Mouse (Mus musculus) ZHBTc4 (cell line): ENCODE measurements around the gene Agap3.

Source experiments
- DNase-seq: peaks from one replicate; pipeline ENCODE4 v3.0.0-alpha.2; 2011; ENCODE audit warnings: low read depth, low spot score

Gene Agap3

DNA sequence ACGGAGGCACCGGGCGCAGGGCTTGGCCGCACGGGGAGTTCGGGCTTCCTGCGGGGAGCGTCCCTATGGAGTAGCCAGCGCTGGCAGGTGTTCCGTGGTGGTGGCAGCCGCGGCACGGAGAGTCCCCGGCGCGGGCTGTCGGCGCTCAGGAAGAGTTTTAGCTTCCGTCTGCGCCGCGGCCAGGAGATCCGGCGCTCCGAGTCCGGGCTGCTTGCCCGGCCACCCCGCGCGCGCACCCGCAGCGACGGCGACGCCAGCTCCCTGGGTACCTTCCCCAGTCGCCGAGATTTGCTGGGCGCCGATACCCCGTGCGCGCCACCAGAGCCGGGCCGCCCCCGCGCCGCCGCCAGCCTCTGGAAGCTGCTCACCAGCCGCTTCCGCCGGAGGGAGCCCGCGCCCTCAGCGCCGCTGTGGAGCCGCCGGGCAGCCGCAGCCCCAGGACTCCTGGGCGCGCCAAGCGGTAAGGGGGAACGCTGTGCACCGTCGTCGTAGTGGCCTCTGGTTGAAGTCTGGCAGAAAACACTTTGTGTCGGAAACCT, 22.8 kb downstream of the Agap3 start:
- peak; percentile 70 for DNase-seq

DNA sequence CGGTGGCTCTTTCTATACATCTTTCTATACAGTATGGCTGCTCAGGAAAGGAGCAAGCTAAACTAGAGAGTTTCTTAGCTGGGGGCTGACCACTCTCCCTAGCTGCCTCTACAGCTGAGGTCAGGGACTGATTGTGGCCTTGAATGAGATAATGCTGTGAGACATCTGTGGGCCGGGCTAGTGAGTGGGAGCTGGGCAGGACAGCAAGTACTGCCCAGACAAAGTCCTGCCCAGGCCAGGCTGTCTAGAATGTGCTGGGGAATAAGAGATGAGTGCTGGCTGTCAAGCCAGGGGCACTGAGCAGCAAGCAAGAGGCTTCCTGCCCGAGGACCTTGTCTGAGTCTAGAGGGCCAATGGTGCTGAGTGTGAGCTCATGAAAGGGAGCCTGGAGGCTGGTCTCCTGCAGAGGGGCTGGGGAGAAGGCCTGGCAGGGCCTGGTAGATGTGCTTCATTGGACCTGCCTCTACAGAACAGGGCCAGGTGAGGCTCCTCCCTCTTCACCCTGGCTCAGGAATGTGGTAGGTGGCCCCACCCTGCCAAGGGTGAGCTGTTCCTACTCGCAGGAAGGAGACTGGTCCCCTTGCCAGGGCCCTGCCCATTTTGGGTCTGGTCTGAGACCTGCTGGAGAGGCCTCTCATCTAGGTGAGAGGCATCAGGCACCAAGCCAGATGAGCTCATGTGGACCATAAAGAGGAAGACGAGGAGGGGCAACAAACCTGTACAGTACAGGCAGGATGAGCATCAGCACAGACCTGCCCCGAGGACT, 23.7 kb downstream of the Agap3 start:
- DNase-seq = peak; percentile 33

DNA sequence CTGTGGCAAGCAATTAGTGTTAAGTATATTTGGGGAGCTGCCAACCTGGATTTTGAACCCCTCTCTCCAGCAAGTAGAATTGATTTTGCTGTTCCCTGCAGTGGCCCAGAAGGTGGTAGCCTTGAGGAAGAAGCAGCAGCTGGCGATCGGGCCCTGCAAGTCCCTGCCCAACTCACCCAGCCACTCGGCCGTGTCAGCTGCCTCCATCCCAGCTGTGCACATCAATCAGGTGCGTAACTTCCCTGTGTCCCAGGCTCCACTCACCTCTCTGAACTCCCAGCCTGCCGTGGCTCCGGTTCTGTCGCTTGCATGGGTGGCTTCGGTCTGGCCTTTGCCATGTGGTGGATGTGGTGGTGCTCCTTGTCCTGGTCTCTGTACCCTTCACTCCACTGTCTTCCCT, 25.9 kb downstream of the Agap3 start:
- no peak for DNase-seq

DNA sequence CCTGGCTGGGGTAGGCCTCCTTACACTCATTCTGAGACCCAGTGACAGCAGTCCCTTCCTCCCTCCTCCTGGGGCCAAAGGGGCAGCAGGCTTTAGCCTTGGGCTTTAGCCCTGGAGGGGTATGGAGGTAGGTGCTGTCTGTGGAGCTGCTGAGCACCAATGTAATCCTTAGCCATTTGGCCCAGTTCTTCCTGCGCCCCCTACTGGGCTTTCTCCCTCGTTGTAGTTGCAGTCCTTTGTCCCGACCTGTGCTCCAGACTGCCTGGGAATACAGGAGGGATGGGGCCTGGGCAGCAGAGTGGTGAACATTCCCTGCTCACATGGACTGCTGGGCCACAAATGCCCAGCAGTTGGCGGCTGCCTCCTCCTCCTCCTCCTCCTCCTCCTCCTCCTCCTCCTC, 29.7 kb downstream of the Agap3 start:
- DNase-seq = peak; percentile 92

DNA sequence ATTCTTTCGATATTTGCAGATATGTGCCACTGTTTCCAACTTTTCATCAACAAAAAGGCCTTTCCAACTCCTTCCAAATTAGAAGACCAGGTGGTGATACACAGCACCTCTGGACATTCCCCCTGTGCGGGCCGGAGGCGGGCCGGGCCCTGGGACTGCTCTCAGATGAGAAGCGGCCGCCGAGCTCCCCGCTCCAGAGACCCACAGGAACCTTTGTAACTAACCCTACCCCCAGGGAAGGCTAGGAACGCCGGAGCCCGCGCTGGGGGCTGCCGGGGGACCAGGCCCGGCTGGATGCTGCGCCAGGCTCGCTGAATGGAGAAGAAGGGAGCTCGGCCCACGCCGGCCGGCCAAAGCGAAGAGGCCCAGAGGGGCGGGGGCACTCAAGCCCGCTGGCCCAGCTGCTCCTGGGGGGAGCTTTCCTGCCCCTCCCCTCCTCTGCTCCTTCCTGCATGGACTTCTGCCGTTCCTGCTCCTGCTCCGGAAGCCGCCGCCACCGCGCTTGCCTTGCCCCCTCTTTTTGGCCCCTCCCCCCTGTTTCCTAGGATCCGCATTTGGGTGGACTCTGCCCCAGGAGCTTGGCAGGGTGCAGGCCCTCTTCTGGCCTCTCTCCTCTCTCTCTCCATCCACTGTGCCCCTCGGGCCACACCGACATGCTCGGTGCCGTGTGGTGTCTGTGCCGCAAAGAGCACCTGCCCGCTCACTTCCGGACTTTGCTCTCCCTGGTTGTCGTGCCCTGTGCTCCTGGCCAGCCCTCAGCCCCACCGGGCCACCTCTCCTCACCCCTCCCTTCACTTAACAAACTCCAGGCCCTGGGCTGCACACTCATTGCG, 30.5 kb downstream of the Agap3 start:
- peak; percentile 69 for DNase-seq

DNA sequence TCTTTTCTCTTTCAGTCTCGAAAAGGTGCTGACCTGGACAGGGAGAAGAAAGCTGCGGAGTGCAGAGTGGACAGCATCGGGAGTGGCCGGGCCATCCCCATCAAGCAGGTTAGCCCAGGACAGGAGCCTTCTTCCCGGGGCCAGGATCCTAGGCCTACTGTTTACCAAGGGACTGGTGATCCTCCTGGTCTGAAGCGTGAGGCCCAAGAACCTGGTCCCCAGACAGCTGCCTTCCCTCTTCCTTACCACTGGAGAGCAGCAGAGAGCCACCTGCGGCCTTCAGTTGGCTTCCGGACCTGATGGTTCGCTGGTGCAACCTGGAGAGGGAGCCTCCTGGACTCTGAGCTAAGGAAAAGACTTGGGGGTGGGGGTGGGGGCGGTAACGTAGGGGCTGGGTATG, 31.3 kb downstream of the Agap3 start:
- DNase-seq = peak; percentile 91

DNA sequence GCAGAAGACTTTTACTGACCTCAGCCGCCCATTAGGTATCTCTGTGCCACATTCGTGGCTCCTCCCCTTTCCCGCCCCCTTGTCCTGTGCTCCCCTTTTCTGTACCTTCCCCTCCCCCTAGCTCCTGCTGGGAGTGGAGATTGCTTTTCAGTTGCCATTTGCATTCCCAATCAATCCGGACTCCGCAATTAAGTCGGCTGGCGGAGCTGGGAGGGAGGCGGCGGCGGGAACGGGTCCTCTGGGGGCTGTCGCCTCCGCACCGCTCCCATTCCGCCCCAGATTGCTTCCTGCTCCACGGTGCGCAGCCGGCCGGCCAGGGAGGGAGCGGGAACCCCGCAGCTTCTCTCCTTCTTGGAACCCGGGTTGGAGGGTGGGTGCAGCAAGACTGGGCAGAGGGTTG, 33.0 kb downstream of the Agap3 start:
- DNase-seq = peak; percentile 64

DNA sequence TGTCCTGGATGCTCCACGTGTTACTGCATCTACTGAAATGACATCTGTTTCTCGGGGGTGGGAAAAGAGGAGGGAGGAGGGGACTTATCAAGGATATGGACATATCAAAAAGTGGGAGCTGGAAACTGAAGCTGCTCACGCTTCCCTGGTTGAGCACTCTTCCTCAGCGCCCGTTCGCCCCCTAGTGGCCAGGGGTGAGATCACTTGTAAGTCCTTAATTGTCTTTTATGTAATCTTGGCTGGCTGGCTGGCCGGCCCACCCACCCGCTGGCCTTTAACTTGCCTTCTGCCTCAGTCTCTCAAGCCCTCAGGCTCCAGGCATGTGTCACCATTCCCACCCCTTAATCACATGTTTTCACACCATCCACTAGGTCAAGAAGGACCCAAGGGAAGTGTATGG, 34.1 kb downstream of the Agap3 start:
- peak; percentile 90 for DNase-seq

DNA sequence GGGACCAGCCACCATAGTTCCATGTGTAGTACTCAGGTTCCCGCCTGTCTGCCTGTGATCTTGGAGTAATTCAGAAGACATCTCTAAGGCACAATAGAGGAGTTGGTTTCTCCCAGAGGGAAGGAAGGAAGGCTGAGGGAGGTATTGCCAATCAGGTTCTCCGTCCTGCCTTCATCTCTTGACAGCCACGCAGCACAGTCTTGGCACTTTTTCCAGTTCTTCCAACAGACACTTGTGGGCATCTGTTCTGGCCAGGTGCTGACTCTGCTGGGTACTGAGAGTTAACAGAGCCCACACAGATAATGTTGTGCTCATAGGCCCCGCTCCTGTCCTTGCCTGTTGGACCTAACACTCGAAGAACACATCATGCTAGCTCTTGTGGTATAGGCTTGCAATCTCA, 34.8 kb downstream of the Agap3 start:
- no peak for DNase-seq

DNA sequence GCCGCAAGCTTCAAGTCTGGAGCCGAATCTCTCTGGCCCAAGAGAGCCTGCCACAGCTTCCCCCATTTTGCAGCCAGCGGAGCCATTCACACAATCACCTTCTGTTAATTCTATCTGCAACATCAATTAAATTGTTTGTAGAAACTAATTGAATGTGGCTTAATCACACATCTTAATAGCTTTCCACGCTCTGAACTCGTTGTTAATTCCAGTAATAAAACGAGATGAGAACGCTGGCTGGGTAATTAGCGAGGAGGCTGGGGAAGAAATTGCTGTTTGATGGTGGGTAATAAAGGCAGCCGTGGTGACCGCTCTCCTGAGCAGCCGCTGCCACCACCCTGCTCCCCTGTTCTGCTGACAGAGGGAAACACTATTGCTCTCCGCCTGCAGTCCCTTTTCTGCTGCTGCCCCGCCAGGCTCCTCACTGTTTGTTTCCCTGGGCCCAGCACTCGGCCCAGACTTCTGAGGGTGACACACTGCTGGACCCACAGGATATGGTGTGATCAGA, 38.5 kb downstream of the Agap3 start:
- DNase-seq = no peak

DNA sequence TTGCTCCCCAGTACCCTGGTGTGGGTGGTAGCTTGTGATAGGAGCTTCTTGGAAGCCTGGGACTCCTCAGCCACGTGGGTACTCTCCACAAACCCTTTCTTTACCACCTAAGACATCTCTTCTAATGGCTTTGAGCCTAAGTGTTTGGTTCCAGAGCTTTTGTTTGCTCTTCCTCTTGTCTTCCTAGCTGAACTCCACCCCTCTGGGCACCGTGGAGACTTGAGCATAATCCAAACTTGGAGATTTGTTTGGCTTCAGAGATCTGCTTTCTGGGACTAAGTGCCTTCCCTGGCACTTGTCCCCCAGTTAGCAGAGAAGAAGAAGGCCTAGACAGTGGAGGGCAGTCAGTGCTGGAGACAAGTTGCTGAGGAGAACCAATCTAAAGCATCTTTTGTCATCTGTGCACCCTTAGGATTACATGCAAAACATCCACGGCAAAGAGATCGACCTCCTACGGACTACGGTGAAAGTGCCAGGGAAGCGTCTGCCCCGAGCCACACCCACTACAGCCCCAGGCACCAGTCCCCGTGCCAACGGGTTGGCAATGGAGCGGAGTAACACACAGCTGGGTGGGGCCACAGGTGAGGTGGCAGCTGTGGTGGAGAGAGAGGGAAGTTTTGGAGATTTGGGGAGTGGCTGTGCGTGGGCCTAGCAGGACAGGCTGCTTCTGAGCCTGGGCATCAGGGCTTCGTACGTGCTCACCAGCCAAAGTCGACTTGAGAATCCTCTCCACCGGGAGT, 40.7 kb downstream of the Agap3 start:
- no peak for DNase-seq

DNA sequence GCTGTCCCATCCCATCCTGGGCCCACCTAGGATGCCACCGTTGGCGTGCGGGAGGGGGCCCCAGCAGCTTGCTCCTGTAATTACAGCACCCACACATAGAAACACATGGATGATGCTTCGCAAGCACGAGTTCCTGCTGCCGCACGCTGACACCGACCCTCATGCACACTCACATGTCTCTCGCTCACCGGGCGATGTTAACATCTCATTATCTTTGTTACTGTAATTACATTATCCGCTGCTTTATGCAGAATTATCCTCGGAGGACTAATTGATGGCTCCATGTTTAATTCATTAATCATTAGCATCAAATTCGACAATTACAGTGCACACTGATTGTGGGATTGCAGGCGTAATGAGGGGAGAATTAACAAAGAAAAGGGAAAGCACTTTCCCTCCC, 43.0 kb downstream of the Agap3 start:
- DNase-seq = no peak

DNA sequence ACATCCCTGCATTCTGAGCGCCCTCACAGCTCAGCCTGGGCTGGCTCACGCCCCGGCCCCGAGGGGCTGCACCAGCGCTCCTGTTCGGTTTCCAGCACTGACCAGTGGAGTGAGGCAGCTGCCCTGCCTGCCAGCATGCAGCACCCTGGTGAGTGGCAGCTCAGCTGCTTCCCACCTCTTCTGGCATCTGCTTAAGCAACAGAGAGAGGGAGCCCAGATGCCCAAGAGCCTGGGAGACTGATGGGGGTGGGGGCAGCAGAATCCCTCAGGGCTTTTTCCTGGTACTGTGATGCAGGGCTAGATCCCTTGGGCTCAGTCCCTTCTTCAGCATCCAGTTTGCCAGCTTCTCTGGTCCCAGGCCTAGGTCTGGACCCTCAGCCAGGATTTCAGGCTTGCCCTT, 44.8 kb downstream of the Agap3 start:
- DNase-seq = no peak

DNA sequence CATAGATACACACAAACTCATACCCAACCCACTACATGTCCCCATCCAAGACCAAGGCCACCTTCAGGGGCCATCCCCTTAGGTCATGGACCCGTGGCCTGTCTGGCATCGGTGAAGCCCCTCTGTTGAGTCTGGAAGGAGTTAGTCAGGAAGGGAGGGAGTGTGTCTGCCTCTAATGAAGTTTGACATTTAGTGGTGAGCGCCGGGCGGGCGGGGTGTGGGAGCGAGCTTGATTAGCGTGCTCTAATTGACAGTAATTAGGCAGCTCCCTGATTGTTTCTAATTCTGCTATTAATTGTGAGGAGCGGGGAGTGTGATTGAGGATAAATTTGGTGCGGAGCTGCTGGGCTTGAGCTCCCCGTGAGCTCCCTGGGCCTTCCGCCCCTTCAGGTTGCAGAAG, 45.5 kb downstream of the Agap3 start:
- DNase-seq = no peak

DNA sequence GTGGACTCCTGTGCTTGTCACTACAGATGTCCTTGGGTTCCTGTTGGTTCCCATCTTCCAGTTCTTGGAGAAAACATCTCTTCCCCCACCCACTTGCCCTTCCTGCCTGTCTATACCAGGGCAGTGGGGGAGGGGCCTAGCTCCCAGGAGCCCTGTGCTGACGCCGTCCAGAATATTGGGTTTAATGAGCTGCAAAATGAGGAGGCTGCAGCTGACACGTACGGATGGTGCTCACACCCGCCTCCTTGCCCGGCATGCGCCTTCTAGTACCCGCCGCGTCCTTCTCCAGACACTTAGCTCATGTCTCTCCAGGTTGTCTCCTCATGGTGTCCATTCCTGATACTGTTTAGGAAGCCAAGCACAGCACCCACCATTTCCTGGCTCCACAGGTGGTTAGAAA, 47.1 kb downstream of the Agap3 start:
- DNase-seq = no peak

DNA sequence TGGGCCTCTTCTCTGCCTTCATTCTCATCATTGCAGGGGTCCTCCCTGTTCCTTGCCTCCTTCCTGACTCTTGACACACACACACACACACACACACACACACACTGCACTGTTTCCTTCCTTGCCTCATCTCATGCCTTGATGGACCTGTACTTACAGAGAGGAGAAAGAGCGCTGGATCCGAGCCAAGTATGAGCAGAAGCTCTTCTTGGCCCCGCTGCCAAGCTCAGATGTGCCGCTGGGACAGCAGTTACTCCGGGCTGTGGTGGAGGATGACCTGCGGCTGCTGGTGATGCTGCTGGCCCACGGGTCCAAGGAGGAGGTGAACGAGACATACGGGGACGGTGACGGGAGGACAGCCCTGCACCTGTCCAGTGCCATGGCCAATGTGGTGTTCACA, 48.9 kb downstream of the Agap3 start:
- DNase-seq = no peak

DNA sequence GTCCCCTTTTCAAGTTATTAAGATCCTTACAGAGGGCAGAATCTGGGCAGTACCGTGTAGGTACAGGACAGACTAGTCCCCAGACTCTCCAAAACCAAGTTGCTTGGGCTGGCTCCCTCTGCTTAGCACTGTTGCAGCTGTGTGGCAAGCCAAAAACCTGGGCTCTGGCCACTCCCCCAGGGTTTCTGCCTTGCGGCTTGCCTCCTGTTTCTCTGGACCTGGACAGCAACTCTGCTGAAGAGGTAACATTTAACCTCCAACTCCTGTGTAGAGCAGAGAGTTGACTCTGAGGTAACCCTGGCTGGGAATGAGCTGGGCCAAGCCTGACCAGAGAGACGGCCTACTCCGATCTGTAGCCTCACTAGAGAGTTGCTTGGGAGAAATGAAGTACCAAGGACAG, 50.8 kb downstream of the Agap3 start:
- DNase-seq = no peak

DNA sequence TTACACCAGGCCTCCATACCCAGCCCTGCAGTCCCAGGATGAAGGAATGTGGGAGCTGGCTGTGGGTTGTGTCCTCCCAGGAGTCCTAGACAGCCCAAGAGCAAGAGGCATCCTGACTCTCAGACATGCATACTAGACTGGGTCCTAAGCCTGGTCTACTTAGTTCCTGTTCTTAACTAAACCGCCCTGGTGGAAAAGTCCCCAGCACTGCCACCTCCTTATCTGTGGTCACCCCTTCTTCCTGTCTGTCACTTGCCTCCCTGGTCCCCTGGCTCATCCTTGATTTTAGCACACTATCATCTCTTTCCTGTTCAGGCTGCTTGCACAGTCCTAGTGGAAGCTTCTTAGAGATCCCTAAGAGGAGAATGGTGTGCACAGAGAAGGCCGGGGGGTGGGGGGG, 53.5 kb downstream of the Agap3 start:
- no peak for DNase-seq

DNA sequence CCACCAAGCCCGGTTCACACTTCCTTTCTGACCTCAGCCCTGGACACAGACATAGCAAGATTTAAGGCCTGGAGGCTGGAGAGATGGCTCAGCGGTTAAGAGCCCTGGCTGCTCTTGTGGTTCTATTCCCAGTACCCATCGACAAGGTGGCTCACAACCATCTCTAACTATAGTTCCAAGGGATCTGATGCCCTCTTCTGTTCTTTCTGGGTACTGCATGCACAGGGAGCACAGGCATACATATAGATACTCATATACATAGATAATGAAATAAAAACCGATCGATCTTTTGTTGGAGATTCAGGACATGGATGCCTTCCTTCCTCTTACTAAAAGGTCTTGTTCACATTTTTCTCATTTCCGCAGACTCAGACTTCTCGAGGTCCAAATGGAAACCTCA, 56.4 kb downstream of the Agap3 start:
- DNase-seq = peak; percentile 83

DNA sequence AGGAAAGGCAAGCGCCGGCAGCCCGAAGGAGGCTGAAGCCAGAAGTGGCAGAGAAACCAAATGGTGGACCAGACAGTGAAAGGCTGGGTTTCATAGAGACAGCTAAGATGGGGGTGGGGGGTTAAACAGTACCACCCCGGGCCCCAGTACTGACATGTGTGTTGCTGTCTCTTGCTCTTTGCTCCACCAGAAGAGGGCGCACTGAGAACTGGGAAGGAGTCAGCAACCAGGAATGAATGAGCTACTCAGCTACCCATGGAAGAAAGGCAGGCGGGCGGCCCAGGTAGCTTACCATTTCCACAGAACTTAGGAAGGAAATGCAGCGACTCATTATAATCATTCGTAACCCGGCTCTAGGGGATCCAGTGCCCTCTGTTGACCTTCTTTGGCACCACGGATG, 58.7 kb downstream of the Agap3 start:
- DNase-seq = peak; percentile 71

DNA sequence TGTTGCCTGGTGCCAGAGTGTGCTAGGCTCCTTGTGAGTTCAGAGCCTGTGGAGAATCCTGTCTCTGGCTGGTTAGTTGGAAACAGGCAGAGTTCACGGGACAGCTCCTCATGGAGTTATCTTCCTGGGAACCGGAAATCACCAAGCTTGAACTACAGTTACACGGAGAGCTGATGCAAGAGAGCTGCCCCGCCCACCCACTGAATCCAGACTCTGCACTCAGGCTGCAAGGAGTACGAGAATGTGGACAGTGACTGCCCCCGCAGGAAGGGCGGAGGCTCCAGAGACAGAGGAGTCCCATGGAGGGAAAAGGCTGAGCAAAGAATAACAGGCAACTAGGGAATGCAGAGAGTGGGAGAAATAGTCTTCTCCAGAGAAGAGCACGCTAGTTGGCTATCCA, 60.3 kb downstream of the Agap3 start:
- peak; percentile 92 for DNase-seq

DNA sequence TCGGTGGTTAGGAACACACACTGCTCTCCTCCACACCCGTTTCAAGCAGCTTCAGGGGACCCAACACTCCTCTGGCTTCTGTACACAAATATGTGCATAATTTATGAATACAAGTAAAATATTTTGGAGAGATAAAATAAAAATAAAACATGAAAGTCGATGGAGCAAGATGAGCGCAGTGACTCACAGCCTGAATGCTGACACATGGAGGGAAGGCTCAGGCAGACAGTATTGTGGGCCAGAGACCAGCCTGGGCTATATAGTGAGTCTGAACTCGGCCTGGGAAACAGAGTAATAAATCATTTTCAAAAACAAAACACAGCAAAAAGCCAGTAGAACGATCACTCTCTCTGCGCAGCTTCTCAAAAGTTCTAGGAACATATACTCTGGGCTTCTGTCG, 69.4 kb downstream of the Agap3 start:
- DNase-seq = no peak
